Mouse (Mus musculus) inflammation-experienced regulatory T-cells (primary cell): ENCODE results near the gene Hmgn2. TPM values are rescaled to one million over a fixed set of nuclear protein-coding genes. Genes with fewer than 3 reads are reported as not detected.

Experiments used
- polyA plus RNA-seq, 2 experiments: library from polyadenylated mRNA; unstranded; fragments of 100-300 nt; shearing (Covaris generic); gene quantifications; one replicate each; pipeline ENCODE4 v1.2.1; 2017

The Hmgn2 gene
- polyA plus RNA-seq, result 100 to 1,000 TPM; 309 to 348 TPM

GRCm38 (mm10) chr4:133968150-133968921, at the start of gene Hmgn2:
Gene Hmgn2 (minus strand): TSS chr4:133968650.

GRCm38 (mm10) chr4:134000466-134001438, 32.3 kb upstream of the Hmgn2 start, which contains the start of gene Dhdds:
Gene Dhdds (minus strand): TSS chr4:134000918.

Other genes with a start within 250 kb of the Hmgn2 start
- gene Arid1a, start 211.9 kb downstream of the Hmgn2 start, polyA plus RNA-seq, result 10 to 100 TPM; 45.5 to 47.1 TPM
- gene Rps6ka1, start 80.9 kb downstream of the Hmgn2 start, polyA plus RNA-seq, result 100 to 1,000 TPM; 230 to 291 TPM
- gene Dhdds, start 32.3 kb upstream of the Hmgn2 start, polyA plus RNA-seq, result 10 to 100 TPM; 25.3 to 33.8 TPM
- not detected for gene Lin28a, start 50.2 kb upstream of the Hmgn2 start, polyA plus RNA-seq
- gene Zfp683, start 85.2 kb upstream of the Hmgn2 start, polyA plus RNA-seq, result 1 to 10 TPM; 1.4 to 4.9 TPM
- gene Crybg2, start 92.2 kb upstream of the Hmgn2 start, polyA plus RNA-seq, result 10 to 100 TPM; 17.9 to 18.0 TPM
- gene Cd52, start 126.4 kb upstream of the Hmgn2 start, polyA plus RNA-seq, result 1,000 to 10,000 TPM; 2,589 to 2,801 TPM
- gene Ubxn11, start 133.9 kb upstream of the Hmgn2 start, polyA plus RNA-seq, result 10 to 100 TPM; 46.7 to 60.6 TPM
- gene Sh3bgrl3, start 160.1 kb upstream of the Hmgn2 start, polyA plus RNA-seq, result 1,000 to 10,000 TPM; 1,401 to 1,596 TPM
- gene Cep85, start 218.5 kb upstream of the Hmgn2 start, polyA plus RNA-seq, result 100 to 1,000 TPM in 1 of 2 experiments, 10 to 100 TPM in 1; 70.5 to 104 TPM
- gene Gm7534, start 234.4 kb upstream of the Hmgn2 start, polyA plus RNA-seq, result under 1 TPM in 1 of 2 experiments, not detected in 1; 0.32 TPM